Mouse (Mus musculus): ENCODE results near the gene Pde4a. TPM values are rescaled to one million over a fixed set of nuclear protein-coding genes. Genes with fewer than 3 reads are reported as not detected.

The Pde4a gene
- total RNA-seq (2023), result 0.92 TPM

GRCm38 (mm10) chr9:21165041-21165951 lies at the start of gene Pde4a:
Gene Pde4a (plus strand): TSS chr9:21165714.

GRCm38 (mm10) chr9:21131059-21131956 lies 34.2 kb upstream of the Pde4a start, which contains the start of gene Tyk2:
Gene Tyk2 (minus strand): TSS chr9:21131243.

GRCm38 (mm10) chr9:21149654-21150419 lies 15.7 kb upstream of the Pde4a start, which contains the start of gene Cdc37:
Gene Cdc37 (minus strand): TSS chr9:21149982.

GRCm38 (mm10) chr9:21238733-21239464 lies 73.4 kb downstream of the Pde4a start, which contains the start of gene Keap1:
Gene Keap1 (minus strand): TSS chr9:21239361.

GRCm38 (mm10) chr9:21248326-21248725 lies 82.8 kb downstream of the Pde4a start, which contains the start of gene S1pr5:
Gene S1pr5 (minus strand): TSS chr9:21248443.

Other genes starting within 250 kb of the Pde4a start
- gene Dnmt1, start 205.8 kb upstream of the Pde4a start, total RNA-seq (2023), result 90.9 TPM
- 2.6 TPM for gene S1pr2, start 188.9 kb upstream of the Pde4a start, total RNA-seq (2023)
- 41.4 TPM for gene Mrpl4, start 163.0 kb upstream of the Pde4a start, total RNA-seq (2023)
- gene Icam1, start 149.7 kb upstream of the Pde4a start, total RNA-seq (2023), result 44.3 TPM
- gene Icam4, start 136.3 kb upstream of the Pde4a start, total RNA-seq (2023), result 0.92 TPM
- gene Icam5, start 133.6 kb upstream of the Pde4a start, total RNA-seq (2023), result 0.21 TPM
- gene Zglp1, start 98.6 kb upstream of the Pde4a start, total RNA-seq (2023), result not detected
- gene Gm49373, start 92.6 kb upstream of the Pde4a start, total RNA-seq (2023), result 1.7 TPM
- gene Fdx1l, start 92.1 kb upstream of the Pde4a start, total RNA-seq (2023), result 25.2 TPM
- 12.2 TPM for gene Gm38431, start 73.7 kb upstream of the Pde4a start, total RNA-seq (2023)
- 107 TPM for gene Raver1, start 73.7 kb upstream of the Pde4a start, total RNA-seq (2023)
- gene Tyk2, start 34.5 kb upstream of the Pde4a start, total RNA-seq (2023), result 48.3 TPM
- gene Cdc37, start 15.7 kb upstream of the Pde4a start, total RNA-seq (2023), result 131 TPM
- 37.0 TPM for gene Keap1, start 73.6 kb downstream of the Pde4a start, total RNA-seq (2023)
- gene S1pr5, start 82.7 kb downstream of the Pde4a start, total RNA-seq (2023), result not detected
- 56.6 TPM for gene Atg4d, start 99.6 kb downstream of the Pde4a start, total RNA-seq (2023)
- gene Kri1, start 122.3 kb downstream of the Pde4a start, total RNA-seq (2023), result 126 TPM
- gene Cdkn2d, start 125.7 kb downstream of the Pde4a start, total RNA-seq (2023), result 54.8 TPM
- 4.0 TPM for gene Ap1m2, start 146.6 kb downstream of the Pde4a start, total RNA-seq (2023)
- gene Slc44a2, start 155.0 kb downstream of the Pde4a start, total RNA-seq (2023), result 390 TPM
- gene Ilf3, start 202.2 kb downstream of the Pde4a start, total RNA-seq (2023), result 101 TPM
- gene Qtrt1, start 246.1 kb downstream of the Pde4a start, total RNA-seq (2023), result 79.3 TPM